Mouse (Mus musculus) neural tube, embryonic 11.5 days (tissue): ENCODE results near the gene Sik2. TPM values are rescaled to one million over a fixed set of nuclear protein-coding genes. Genes with fewer than 3 reads are reported as not detected.

Experiments used
- ATAC-seq: fragments of 200-750 bp; cut with Nextera tagmentation; 2 replicates; pipeline ENCODE4 v1.8.0; 2017; ENCODE audit warnings: moderate number of reproducible peaks, mild to moderate bottlenecking, moderate TSS enrichment, moderate library complexity; ENCODE audit not compliant: insufficient read depth, low FRiP score, low TSS enrichment
- DNase-seq: peaks from one replicate; pipeline ENCODE4 v3.0.0-alpha.2; 2015; ENCODE audit warnings: low spot score
- H3K27ac ChIP-seq: fragments of 300-500 bp; sonication (generic); 2 replicates; pipeline ENCODE4 v1.5.1; 2014; ENCODE audit warnings: low read depth, mild to moderate bottlenecking, low read length
- H3K27me3 ChIP-seq: fragments of 300-500 bp; sonication (generic); 2 replicates; pipeline ENCODE4 v1.6.1; 2014; ENCODE audit warnings: mild to moderate bottlenecking, low read length, mixed read lengths; ENCODE audit not compliant: control insufficient read depth, insufficient read depth
- H3K36me3 ChIP-seq: fragments of 300-500 bp; sonication (generic); 2 replicates; pipeline ENCODE4 v1.6.1; 2014; ENCODE audit warnings: mild to moderate bottlenecking, low read length, moderate library complexity, mixed read lengths; ENCODE audit not compliant: control insufficient read depth, insufficient read depth
- H3K4me1 ChIP-seq: fragments of 300-500 bp; sonication (generic); 2 replicates; pipeline ENCODE4 v1.6.1; 2014; ENCODE audit warnings: low read length, mixed read lengths; ENCODE audit not compliant: control insufficient read depth, insufficient read depth
- H3K4me2 ChIP-seq: fragments of 300-500 bp; sonication (generic); 2 replicates; pipeline ENCODE4 v1.6.1; 2014; ENCODE audit warnings: low read depth, mild to moderate bottlenecking, moderate library complexity
- H3K4me3 ChIP-seq: fragments of 300-500 bp; sonication (generic); 2 replicates; pipeline ENCODE4 v1.5.1; 2014; ENCODE audit warnings: low read depth, low read length
- H3K9ac ChIP-seq: fragments of 300-500 bp; sonication (generic); 2 replicates; pipeline ENCODE4 v1.6.1; 2014; ENCODE audit warnings: mild to moderate bottlenecking, low read length
- H3K9me3 ChIP-seq: fragments of 300-500 bp; sonication (generic); 2 replicates; pipeline ENCODE4 v1.6.1; 2016; ENCODE audit warnings: low read length; ENCODE audit not compliant: control insufficient read depth
- whole genome bisulfite sequencing: fragments of 180-500 bp; shearing (Covaris S2); extraction: QIAGEN DNeasy Blood & Tissue Kit; methylation state at CpG from one replicate; pipeline ENCODE4 v1.1.7; 2014; 5-methylcytosine and 5-hydroxymethylcytosine counted together
- polyA plus RNA-seq: library from polyadenylated mRNA; unstranded; fragments of >200 nt; fragmentation: Nextera tagmentation; extraction: Ambion mirVana; gene quantifications from 2 replicates; pipeline ENCODE4 v1.2.1, GENCODE M21; 2014

Gene Sik2
- polyA plus RNA-seq, 1 experiment from 2014 or later: 12.4 TPM

- Histone ChIP-seq H3K27me3 (no peaks in the 10 kb centered on the region), H3K9me3 (no peaks in the 10 kb centered on the region), H3K4me2 (no peak overlapping the region), H3K27ac (no peak overlapping the region), H3K36me3 (no peaks in the 10 kb centered on the region), H3K4me3 (no peak overlapping the region), H3K9ac (no peak overlapping the region), H3K4me1 (no peaks in the 10 kb centered on the region)
- no peak for ATAC-seq
- no peak for DNase-seq
- WGBS: 81% methylated on average over 3 of the region's 3 CpGs
Measured at GRCm38 (mm10) chr9:50941804-50942401, 67.0 kb downstream of the Sik2 start.

GRCm38 (mm10) chr9:50929986-50930385, 78.9 kb downstream of the Sik2 start:
- Histone ChIP-seq H3K36me3 (no peaks in the 10 kb centered on the region), H3K9me3 (no peaks in the 10 kb centered on the region)
- ATAC-seq: no peak

GRCm38 (mm10) chr9:50925801-50926200, 83.1 kb downstream of the Sik2 start:
- ATAC-seq (no peak), DNase-seq (no peak)
- H3K4me2 ChIP-seq: no peak overlapping the region
- H3K4me3 ChIP-seq: no peak overlapping the region
- no peaks in the 10 kb centered on the region for H3K36me3 ChIP-seq
- H3K27ac ChIP-seq: no peak overlapping the region
- WGBS: 90% methylated on average over 4 of the region's 4 CpGs
- H3K9me3 ChIP-seq: no peaks in the 10 kb centered on the region
- no peaks in the 10 kb centered on the region for H3K4me1 ChIP-seq
- no peak overlapping the region for H3K9ac ChIP-seq
- no peaks in the 10 kb centered on the region for H3K27me3 ChIP-seq

More at GRCm38 (mm10) chr9:50929986-50930385, 78.9 kb downstream of the Sik2 start:
- no peak overlapping the region for H3K4me3 ChIP-seq
- DNase-seq: no peak
- no peak overlapping the region for H3K27ac ChIP-seq
- no peaks in the 10 kb centered on the region for H3K27me3 ChIP-seq
- H3K9ac ChIP-seq: no peak overlapping the region
- H3K4me2 ChIP-seq: no peak overlapping the region
- no peaks in the 10 kb centered on the region for H3K4me1 ChIP-seq

DNA sequence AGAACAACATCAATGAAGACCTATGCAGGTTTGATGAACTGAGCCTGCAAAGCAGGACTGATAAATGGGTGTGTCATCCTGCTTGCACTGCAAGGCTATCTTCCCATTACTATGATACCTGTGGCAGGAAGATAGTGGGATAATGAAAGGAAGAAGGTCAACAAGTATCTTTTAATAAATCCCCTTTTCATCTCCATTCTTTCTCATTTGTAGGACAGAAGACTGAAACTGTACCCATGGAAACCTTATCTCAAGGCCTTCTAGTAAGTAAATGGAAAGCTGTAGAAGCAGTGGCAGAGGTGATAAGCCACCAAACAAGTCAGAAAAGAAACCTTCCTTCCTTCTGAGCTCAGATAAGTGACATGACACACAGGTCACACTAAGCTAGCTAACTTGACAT, 84.4 kb downstream of the Sik2 start:
- H3K27ac ChIP-seq: no peak overlapping the region
- DNase-seq (no peak), ATAC-seq (no peak)
- H3K27me3 ChIP-seq: no peaks in the 10 kb centered on the region
- H3K4me3 ChIP-seq: no peak overlapping the region
- H3K36me3 ChIP-seq: no peaks in the 10 kb centered on the region
- H3K4me2 ChIP-seq: no peak overlapping the region
- H3K4me1 ChIP-seq: no peaks in the 10 kb centered on the region
- no peak overlapping the region for H3K9ac ChIP-seq
- no peaks in the 10 kb centered on the region for H3K9me3 ChIP-seq

DNA sequence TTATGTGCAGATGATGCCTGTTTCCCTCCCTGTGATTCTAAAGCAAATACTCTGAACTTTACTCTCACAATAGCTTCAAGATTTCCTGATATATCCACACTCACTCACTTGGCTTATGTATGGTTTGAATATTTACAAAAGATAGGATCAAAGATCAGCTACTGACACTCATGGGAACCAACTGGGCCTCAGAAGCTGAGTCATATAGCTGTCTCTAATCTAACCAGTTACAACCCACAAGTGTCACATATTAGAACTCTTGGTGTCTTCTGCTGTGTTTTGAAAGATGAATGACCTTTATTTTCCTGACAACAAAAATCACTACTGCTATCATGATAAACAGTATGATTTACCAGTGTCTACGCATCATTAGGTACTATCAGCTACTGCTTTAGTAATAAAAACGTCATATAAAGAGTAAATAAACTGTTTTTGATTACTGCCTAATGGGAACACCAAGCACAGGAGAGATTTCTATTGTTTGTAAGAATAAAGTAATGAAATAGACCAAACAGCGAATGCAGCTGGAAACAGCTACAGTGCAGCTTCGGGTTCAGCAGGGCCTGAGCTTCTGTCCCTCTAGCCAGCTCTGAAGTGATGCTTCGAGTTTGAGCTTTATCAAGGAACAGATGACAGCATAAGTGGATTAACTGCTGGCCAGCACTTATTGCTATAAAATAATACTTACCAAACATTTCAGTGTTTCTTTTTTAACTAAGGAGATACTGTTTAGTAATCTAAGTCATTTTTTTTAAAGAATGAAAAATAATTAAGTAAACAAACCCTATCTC, 86.3 kb downstream of the Sik2 start:
- H3K4me3 ChIP-seq: no peak overlapping the region
- H3K9me3 ChIP-seq: no peaks in the 10 kb centered on the region
- H3K27me3 ChIP-seq: no peaks in the 10 kb centered on the region
- 85% methylated on average over 5 of the region's 5 CpGs for WGBS
- no peaks in the 10 kb centered on the region for H3K36me3 ChIP-seq
- no peak overlapping the region for H3K27ac ChIP-seq
- no peak overlapping the region for H3K4me2 ChIP-seq
- DNase-seq: no peak
- no peak for ATAC-seq
- H3K9ac ChIP-seq: no peak overlapping the region
- H3K4me1 ChIP-seq: no peaks in the 10 kb centered on the region

DNA sequence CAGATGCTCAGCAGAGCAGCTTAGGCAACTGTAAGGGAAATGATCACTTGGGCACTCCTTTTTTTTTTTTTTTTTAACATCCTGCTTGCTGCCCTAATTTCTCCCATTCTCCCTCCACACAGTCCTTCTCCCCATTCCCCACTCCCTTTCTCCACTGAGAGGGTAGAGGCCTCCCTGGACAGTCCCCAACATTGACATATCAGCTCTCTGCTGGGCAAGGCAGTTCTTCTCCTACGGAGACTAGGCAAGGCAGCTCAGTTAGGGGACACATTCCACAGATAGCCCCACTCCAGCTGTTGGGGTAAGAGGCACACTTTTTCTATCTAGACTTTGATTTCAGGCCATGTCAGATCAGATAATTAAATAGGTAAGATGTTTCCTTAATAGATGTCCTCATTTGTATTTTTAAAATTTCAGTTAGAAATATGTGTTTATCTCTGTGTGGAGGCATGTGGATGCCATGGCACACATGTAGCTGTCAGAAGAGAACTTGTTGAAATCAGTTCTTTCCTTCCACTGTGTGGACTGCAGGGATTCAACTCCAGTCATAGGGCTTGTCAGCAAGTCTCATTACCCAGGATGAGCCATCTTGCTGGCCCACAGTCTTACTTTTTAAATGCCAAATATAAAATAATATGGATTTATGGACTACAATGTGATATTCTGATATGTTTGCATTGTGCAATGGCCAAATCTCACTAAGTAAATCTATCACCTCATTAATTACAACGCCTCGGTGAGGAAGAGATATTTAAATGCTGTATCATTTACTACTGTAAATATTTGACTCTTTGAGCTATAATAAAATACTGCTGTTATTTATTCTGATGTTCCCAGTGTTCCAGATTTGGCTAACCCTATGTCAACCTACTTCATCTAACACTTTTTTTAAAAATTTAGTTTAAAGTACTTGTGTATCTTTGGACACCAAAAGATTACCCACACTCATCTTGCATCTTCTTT, 87.7 kb downstream of the Sik2 start:
- Histone ChIP-seq H3K4me1 (no peaks in the 10 kb centered on the region), H3K9ac (no peak overlapping the region), H3K27ac (no peak overlapping the region), H3K27me3 (no peaks in the 10 kb centered on the region), H3K4me2 (no peak overlapping the region), H3K36me3 (no peaks in the 10 kb centered on the region), H3K9me3 (no peaks in the 10 kb centered on the region), H3K4me3 (no peak overlapping the region)
- DNase-seq (no peak), ATAC-seq (no peak)
- WGBS: 91% methylated on average over 3 of the region's 3 CpGs

DNA sequence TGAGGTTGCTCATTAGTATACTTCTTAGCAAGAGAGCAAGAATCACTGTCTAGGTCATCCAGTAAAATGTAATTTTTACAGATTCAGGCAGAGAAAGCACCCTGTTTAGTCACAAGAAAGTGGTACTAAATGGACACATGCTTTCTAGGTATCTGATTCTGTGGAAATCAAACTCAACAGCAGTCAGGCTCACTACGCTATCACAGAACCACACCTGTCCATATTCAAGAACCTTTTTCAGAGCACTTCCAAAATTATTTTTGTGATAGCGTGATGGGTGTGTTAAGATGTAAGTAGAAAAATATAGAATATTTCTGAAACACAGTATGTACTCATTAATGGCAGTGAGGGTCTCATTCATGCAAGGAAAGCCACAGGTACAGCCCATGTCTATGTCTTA, 89.3 kb downstream of the Sik2 start:
- H3K4me2 ChIP-seq: no peak overlapping the region
- H3K9me3 ChIP-seq: no peaks in the 10 kb centered on the region
- WGBS: 99% methylated on average over 2 of the region's 2 CpGs
- H3K9ac ChIP-seq: no peak overlapping the region
- no peak overlapping the region for H3K27ac ChIP-seq
- no peaks in the 10 kb centered on the region for H3K36me3 ChIP-seq
- ATAC-seq: no peak
- DNase-seq: no peak
- H3K4me3 ChIP-seq: no peak overlapping the region
- H3K27me3 ChIP-seq: no peaks in the 10 kb centered on the region
- no peaks in the 10 kb centered on the region for H3K4me1 ChIP-seq

DNA sequence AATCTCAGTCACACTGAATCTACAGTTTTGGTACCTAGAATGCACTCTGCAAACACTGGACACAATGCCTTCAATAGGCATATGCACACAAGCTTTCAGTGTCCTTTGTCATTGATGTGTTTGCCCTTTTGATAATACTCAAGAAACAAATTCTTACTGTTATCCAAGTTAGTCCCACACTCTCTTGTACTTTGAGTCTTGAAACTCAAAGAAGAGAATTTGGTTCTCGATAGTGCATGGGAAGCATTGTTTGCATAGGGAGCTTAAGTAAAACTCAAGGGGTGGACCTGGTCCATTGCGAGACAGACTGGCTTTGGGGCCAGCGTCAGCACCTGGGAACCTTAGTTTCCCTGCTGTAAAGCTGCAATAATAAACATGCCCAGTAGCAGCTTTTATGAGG, 90.7 kb downstream of the Sik2 start:
- no peak for ATAC-seq
- Histone ChIP-seq H3K27ac (no peak overlapping the region), H3K9ac (no peak overlapping the region), H3K36me3 (no peaks in the 10 kb centered on the region), H3K27me3 (no peaks in the 10 kb centered on the region), H3K4me3 (no peak overlapping the region), H3K4me2 (no peak overlapping the region), H3K4me1 (no peaks in the 10 kb centered on the region), H3K9me3 (no peaks in the 10 kb centered on the region)
- DNase-seq: no peak
- WGBS: 66% methylated on average over 3 of the region's 3 CpGs
